Mouse (Mus musculus): ENCODE results near the gene Tubb2b. TPM values are rescaled to one million over a fixed set of nuclear protein-coding genes. Genes with fewer than 3 reads are reported as not detected.

Gene Tubb2b
- total RNA-seq, 2 experiments from 2014 or later = 4.8 to 8.6 TPM

DNA sequence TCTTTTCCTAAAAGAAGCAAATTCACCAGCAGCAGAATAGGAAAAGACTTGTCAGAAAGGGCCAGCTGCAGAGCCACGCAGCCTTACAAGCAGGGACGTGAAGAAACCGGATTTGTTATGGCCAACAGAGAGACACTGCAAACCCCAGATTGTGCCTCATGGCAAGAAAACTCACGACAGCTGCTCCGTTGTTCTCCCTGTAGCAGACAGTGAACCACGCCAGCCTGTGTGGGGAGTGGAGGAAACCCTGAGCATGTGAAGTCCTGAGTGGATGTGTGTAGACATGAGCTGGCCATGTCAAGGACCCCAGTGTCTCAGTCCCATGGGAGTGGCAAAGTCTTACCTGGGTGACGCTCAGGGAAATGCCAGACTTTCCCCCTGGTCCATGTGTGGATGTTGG is 6.3 kb upstream of the Tubb2b start:
- peak; percentile 34 to 43 for DNase-seq

DNA sequence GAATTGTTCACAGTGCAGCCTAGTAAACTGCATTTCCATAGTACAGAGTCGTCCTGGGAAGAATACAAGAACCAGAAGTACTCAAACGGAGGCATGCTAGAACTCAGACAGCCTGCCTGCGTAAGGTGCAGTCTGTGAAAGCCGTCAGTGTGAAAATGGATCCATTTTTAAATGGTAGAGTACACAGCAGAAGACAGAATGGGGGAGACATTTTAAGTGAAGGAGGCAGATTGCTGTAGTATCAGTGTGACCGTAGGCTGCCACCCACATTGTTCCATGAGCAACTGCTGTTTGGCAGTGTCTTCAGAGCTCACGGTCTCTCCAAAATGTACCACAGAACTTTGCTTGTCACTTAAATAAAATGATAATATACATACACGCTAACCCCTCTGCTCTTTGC is 4.0 kb upstream of the Tubb2b start:
- no peak for DNase-seq

DNA sequence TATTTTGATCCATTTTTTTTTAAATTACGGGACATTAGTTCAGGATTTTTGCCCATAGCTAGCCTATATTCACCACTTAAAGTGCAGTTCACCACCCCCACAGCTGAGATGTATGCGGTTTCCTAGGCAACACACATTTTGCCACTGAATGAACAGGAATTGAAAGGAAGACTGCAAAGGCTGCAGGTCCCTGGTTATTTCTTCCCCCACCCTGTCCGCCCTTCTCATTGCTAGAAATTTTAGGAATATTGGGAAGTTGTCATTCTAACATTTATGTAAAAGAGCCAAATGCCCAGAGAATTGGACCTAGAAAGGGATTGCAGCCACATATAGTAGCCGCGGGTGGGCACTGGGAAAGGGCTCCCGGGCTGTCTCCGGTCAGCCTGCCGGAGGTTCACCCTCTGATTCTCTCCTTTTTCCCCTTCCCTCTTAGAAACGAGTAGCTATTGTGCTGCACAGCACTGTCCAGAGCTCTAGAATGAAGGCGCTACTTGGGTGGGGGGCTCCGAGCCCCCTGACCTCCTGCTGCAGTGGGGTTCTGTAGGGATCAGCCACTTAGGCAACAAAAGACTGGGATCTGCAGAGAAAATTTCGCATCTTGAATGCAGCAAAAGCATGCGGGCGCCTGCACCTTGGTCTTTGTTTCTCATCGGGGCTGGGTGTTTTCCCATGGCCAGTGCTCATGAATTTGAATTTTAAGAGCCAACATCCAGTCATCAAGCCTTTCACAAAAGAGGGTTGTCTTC is 3.2 kb upstream of the Tubb2b start:
- no peak for DNase-seq

DNA sequence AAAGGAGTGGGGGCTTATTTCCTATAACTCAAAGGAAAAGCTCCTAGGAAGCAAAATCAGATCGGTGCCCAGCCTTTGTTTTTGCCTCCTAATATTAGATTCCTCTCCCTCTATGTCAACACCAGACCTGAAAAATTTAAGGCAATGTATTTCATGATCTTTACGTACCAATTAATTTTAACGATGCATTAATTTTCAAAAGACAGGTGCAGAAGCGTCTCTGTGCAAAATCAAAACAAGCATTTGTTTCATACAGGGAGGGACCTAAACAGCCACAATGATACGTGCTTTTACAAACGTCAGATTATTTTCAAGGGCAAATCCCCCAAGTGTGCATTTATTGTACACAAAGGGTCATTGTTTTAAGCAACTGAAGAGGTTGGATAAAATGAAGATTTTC is 2.6 kb upstream of the Tubb2b start:
- DNase-seq = no peak

DNA sequence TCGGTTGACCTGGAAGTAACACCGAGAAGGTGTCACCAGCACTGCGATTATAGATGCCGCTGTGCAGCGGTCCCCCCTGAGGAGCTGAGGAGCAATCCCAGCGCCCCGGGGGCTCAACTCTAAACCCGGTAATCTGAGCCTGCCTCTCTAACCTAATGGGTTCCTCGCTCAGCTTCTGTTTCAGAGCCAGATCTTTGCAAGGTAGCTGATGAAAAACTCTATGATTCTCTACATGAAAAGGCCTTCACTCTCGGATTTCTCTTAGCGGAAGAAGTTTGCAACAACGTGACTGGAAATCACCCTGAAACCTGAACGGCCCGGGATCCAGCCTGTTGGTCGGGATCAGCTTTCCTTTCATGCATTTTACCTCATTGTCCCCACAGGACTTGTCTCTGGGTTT is 2.0 kb upstream of the Tubb2b start:
- no peak for DNase-seq

DNA sequence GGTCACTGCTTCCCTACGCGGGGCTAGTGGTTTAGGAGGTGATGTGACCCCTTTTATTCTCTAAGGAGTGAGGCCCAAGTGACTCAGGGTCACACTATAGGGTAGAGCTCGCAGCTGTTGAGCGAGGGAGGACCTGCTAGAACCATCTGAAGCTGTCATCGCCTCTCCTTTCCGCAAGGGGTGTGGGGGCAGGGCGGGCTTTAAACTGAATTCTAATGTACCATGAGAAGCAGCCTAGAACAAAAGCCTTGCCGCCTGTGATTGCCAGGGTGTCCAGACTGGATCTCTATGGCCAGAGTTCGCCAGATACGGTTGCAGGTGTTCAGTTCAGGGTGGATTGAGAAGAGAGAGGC is 1.4 kb upstream of the Tubb2b start:
- DNase-seq = peak; percentile 31 to 38

DNA sequence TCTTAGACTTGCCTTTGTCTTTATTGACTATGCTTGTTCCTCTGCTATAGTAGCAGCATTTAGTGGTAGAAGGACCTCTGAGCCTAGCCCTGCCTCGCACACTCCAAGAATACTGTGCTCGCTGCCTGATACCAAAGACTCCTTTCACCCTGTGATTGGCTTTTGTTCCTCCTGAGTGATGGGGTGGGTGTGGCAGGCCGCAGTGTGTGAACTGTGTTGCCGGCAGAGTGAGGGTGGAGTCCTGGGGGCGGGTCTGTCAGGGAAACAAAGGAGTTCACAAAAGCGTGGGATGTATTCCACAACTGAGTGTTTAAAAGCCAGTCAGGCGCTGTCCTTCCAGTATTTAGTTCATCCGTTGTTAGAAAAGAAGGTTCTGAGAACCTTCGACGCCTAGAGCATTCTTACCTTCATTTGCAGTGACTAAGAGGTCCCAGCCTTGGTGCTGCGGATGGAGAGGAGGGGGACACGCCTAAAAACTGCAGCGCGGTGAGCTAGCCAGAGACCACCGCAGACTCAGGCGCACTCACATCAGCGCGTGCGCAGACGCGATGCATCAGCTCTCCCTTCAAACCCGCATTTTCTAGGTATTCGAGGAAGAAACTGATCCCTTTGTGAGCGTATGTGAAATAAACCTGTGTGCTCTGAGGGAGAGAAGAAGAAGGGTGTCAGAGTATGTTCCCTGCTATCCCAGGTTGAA is 893 bp upstream of the Tubb2b start:
- DNase-seq = peak; percentile 50 to 56

DNA sequence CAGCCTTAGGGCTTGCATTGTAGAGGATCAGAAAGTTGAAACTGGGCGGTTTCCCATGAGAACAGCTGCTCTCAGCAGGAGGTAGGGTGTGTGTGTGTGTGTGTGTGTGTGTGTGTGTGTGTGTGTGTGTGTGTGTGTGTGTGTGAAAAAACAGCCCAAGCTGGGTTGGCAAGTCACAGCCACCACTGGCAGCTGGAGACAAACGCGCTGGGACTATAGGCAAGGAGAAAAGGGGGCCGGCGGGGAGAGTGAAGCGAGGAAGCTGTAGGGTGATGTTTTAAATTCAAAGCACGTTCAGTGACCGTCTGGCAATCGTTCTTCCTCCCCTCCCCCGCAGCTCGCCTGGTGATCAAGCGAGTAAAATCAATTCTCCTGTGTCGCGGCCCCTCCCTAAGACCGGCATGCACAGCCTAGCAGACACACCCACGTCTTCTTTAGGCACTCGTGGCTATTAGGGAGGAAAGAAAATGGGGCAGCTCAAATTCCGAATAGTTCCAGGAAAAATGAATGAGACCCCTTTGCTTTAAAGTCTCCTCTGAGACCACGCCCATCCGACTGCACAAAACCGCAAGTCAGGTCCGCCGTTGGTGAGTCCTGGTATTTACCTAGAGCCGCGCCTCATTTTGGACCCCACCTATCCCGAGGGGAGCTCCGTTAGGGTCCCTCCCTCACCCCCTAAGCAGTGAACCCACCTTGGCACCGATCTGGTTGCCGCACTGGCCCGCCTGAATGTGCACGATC is 611 bp downstream of the Tubb2b start:
- peak; percentile 46 to 60 for DNase-seq

DNA sequence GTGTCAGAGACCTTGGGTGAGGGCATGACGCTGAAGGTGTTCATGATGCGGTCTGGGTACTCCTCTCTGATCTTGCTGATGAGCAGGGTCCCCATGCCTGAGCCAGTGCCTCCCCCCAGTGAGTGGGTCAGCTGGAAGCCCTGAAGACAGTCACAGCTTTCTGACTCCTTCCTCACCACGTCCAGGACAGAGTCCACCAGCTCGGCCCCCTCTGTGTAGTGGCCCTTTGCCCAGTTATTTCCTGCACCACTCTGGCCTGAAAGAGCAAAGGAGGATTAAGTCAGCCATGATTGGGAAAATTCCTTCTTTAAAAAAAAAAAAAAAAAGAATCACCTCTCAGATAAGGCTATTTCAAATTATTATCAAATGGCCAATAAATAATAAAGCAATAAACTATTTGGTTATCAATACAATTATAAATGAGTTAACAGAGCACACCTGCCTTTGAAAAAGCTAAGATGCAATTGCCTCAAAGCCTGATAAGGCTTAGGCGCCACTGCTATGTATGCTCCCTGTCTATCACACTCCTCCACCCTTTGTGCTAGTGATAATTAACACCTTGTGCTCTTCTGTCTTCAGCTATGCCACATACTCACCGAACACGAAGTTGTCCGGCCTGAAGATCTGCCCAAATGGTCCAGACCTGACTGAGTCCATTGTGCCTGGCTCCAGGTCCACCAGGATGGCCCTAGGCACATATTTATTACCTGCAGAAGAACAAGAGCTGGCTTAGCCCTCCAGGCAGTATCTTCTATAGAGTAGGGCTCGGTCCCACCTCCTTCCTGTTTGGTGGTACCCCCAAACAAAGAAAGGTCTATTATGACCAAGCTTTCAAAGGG is 1.8 kb downstream of the Tubb2b start:
- no peak for DNase-seq

DNA sequence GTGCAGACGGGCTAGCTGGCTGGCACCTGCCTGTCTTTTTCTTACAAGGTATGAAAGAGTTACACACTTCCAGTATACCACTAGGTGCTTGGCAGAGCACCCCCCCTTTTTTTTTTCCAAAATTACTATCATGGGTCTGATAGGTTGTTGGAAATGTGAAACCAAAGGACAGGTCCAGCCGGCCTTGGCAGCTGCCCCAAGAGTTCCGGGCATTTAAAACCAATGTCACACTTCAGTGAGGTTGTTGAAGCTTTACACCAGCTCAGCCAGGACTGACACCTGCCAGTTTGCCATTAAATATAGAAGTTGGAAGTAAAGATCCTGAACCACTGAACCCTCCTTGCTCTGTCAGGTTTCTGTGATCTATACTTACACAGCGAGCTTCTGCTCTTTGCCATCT is 4.6 kb downstream of the Tubb2b start:
- DNase-seq = peak; percentile 56 to 69

DNA sequence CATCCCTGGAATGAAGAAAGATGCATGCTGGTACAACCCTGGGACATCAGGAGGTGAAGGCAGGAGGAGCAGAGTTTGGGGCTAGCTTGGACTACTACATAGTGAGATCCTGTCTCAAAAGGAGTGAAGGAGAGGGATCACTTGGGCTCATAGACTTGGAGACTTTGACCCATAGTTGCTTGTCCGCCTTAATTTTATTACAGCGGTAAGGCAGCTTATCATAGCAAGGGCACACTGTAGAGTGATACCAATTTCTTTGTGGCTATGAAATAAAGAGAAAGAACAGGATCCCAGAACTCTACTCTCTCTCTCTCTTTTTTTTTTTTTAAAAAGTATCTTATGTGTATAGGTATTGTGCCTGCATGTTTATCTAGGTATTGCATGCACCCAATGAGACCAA is 9.7 kb downstream of the Tubb2b start:
- DNase-seq = no peak

DNA sequence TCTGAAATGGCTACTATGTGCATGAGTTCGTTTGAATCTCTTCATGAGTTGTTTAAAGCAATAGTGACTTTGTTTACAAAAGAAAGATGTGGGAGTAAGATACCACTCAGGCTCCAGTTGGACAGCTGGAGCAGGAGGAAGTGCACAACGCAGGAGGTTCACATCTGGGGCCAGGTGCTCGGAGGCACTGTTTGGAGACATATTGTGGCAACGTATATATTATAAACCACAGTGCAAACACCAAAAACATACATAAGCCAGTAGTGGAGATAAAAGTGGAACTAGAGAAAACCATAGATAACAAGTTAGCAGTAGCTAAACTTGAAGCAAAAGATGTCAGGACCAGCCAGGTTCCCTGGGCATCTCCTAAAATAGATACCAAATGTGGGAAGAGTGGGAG is 10.9 kb downstream of the Tubb2b start:
- DNase-seq = no peak

DNA sequence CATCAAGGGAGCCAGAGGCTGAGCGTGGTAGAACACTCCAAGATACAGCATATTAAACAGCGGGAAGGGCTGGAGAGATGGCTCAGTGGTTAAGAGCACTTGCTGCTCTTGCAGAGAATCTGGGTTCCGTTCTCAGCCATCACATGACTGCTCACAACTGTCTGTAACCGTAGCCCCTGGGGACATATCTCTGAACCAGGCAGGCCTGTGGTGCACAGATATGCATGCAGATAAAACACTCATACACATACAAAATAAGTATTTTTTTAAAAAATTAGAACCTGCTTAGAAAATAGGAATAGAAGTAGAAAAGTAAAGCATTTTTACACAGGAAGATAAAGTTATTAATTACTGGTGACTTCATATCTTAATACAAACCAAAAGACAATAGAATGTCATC is 11.4 kb downstream of the Tubb2b start:
- DNase-seq = no peak

DNA sequence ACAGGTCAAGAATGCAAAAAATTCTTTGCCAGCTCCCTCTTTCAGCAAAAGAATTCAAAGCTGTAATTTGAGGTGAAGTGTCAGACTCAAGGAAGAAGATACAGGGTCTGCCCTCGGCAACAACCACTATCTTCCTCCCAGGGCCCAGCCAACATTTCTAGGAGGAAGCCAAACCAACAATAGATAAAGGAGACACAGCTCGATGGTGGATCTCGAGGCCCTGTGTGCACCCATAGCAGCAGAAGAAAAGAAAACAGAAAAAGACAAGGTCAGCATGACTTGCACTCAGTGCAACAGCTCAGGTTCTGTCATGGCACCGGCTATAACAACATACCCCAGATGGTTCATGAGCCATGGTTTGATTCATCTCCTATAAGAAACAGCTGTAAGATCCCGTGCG is 13.8 kb downstream of the Tubb2b start:
- DNase-seq = no peak

DNA sequence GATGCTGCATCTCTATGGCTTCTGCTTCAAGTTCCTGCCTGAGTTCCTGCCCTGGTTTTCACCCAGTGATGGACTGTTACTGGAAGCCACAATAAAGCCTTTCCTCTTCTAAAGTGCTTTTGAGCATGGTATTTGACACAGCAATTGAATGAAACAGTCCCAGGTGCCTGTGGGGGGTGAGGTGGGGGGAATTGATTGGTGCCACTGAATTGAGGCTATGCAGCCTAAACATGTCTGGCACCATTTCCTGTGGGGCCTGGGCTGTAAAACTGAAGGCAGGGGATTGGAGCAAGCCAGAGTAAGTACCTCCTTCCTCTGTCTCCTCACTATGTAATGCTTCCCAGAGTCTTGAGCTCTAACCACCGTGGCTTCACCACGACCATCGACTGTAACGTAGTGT is 15.6 kb downstream of the Tubb2b start:
- no peak for DNase-seq

DNA sequence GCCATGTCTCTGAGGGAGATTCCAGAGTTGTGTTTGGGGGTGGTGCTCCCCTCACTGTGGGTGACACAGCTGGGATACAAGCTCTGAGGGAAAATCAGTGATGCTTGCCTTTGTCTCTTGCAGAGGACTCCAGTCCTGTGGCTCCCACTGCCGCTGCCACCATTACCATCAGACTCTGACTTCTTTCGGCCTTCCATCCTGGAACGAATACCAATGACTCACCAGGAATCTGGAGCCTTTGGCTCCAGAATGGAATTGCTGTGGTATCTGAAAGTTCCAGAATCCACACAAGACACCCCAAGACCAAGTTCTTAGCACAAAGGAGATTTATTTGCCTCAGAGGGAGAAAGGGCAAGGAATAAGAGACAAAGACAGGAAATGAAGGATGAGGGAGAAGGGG is 17.2 kb downstream of the Tubb2b start:
- peak; percentile 40 to 49 for DNase-seq

DNA sequence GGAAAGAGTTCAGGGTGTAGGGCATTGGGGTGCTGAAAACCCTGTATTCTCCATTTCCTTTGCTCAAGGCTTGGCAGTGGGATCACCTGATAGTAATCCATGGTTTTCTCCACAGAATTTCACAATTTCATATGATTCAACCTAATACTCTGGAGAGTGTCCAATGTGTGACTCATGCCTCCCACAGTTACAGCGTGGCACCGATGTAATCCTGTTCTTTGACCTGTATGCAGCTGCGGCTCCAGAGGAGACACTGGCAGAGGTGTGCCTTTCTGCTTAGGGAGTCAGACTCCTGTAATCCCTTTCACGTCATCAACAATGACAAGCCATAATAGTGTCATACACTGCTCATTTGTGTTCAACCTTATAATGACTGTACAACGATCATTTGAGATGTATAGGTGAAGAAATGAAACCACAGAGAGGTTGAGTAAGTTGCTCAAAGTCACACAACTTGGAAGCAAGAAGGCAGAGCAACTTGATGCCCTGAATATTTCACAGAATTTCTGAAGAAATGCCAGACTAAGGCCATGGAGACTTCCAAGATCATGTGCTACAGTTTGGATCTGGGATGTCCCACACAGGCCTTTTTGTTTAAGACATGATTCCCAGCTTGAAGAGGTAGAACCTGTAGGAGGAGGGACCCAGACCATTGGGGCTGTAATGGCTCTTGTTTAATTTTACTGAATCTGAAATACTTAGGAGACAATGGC is 17.7 kb downstream of the Tubb2b start:
- DNase-seq = peak; percentile 67 to 69

DNA sequence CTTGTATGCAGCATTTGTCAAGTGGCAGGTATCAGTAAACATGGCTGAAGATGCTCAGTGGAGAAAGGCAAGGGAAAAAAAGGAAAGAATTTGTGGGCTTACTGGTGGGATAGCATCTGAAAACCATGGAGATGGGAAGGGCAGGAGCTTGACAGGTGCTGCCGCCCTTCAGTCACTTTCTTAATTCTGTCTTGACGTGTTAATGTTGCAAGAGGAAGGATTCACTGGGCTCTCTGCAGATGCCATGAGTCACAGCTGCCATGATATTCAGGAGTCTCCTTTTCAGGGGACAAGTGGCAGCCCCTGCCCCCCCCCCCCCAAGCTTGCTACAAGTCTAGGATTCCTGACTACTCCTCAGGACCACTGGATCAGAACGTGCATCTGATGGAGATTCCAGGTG is 18.4 kb downstream of the Tubb2b start:
- no peak for DNase-seq

DNA sequence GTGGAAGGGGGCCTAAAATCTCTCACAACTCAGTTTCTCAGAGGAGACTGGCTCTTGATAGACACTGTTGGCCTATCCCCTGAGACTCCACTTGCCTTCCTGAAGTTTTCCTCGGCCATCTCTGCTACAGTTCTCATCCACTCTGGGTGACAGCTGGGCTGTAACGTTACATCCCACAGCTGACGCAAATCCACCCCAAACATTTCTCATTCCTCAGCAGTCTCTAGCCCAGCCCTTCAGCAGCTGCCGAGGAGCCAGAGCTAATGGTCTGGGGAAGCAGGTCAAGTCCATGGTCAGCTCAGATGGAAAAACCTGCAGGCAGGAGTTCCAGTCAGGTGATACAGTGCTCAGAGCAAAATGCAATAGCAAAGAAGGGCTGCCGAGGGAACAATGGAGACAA is 19.2 kb downstream of the Tubb2b start:
- DNase-seq = peak in 1 of 2 experiments; percentile 51

DNA sequence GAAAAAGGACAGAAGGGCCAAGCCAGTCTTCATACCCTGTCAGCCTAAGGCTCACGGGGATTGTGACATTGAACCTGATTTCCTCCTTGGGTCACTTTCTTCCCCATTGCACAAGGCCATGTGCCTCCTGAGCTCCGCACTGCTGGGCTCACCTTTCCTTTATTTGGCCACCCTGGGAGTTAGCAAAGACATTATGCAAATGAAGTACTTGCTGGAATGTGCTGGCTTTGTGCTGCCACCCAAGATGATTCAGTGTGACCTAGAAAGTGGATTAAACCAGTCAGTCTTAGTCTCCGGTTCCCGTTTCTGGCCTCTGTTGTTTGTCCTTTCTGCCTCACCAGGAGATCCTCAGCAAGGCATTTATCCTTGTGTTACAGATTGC is 20.6 kb downstream of the Tubb2b start:
- no peak for DNase-seq

DNA sequence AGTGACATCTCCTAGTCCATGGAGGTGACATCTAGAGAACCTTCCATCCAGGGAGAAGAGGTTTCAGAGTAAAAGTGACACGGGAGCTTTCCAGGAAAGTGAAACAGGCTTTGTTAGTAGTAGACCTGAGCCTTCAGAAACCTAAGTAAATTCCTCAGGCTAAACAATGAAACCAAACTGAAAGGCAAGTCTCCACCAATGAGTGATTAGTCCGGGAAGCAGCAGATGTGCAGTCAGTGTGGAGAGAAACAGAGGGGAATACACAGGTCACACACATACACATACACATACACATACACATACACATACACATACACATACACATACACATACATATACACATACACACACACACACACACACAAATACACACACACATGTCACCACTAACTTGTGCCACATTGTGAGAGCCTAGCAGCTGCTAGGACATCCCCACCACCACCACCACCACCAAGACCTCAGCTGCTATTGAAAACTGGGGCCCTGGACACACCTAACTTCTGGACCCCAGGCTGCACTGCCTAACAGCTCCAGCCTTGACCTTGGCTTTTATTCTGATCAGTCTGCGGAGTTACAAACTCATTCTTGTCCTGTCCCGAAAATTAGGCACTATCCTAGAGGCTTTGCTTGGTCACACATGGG is 21.1 kb downstream of the Tubb2b start:
- no peak for DNase-seq

Measured in heart, adult 18-20 months (tissue).